Mouse (Mus musculus): ENCODE measurements at regions not wholly inside any gene's neighbourhood (a gene's known extent, or its start where the extent isn't known, plus 50 kb on each side); places are given as distances from the start of the nearest gene placed in this dataset.

DNA sequence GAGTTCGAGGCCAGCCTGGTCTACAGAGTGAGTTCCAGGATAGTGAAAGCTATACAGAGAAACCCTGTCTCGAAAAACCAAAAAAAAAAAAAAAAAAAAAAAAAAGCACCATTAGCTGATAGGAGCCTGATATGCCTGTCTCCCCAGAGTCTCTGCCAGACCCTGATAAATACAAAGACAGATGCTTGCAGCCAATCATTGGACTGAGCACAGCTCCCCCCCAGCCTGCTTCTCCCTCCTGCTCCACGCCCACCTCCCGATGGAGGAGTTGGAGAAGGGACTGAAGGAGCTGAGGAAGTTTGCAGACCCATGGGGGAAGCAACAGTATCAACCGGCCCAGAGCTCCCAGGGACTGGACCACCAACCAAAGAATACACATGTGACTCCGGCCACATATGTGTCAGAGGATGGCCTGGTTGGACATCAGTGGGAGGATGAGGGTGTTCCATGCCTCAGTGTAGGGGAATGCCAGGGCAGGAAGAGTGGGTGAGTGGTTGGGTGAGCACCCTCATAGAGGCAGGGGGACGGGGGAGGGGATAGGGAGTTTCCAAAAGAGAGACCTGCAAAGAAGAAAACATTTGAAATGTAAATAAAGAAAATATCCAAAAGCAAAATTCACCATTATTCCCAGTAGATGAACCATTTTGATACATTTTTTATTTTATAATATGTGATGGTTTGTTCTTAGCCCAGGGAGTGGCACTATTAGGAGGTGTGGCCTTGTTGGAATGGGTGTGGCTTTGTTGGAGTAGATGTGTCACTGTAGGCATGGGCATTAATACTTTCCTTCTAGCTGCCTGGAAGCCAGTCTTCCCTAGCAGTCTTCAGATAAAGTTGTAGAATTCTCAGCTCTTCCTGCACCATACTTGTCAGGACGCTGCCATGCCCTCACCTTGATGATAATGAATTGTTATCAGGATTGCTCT is 71.8 kb upstream of the Cop1 start:
- H3K27ac ChIP-seq = no peak overlapping the region
- H3K4me3 ChIP-seq = no peak overlapping the region
- DNase-seq (ENCODE audit: low spot score in 2 of 2) = no peak
- no peak for TF ChIP-seq CTCF (conservative IDR thresholded peaks at IDR 0.05)

DNA sequence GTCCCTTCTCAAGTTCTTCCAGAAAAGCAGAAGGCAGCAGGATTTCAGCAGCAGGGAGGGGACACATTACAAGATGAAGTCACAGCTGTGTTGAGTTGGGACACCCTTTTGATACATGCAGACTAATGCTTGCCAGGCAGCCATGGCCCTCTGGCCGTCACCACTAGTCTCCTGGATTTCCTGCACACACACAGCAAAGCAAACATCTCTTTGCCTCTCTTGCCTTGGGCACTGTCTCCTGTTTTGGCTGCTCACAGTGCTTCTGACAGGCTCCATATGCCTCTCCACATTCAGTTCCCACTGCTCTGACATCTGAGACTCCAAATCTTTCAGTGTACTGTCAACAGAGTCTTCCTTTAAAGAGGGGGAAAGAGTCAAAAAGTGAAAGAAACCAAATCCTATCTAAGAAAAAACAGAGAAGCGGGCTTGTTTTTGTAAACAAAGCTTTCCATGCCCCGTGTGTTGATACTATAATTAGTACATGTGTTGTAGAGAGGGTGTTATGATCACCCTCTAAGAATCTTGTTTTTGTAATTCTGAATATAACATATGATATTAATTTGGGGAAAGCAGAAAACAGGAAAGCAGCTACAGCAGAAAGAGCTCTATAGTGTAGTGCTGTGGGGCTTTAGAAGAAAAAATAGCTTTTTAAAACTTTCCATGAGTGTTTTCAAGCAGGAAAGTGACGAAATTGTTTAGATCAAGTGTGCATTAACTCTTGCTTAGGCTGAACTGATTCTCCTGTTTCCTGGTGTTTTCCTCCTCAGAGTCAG is 68.8 kb upstream of the Cop1 start:
- no peak overlapping the region for H3K27ac ChIP-seq
- DNase-seq (ENCODE audit: low spot score in 2 of 2) = peak in 1 of 2 experiments; percentile 25
- no peak for TF ChIP-seq CTCF (conservative IDR thresholded peaks at IDR 0.05)

DNA sequence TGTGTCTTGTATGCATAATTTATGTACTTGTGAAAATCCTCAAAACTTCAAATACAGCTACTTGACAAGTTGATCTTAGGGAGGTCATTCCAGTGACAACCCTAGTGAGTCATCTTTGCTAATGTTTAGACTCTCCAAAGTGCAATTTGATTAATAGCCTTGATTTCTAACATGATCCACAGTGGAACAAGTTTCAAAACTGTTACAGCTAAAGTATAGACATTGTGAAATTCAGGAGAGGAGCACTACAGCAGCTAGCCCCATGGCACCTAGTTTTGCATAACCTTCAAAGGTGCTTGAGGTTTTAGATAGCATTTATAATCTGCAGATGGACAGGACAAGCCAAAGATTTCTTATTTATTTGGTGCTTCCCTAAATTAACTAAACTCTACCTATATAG is 50.1 kb upstream of the Cop1 start:
- no peak overlapping the region for H3K4me3 ChIP-seq
- H3K27ac ChIP-seq = no peak overlapping the region
- no peak for TF ChIP-seq CTCF (conservative IDR thresholded peaks at IDR 0.05)
- DNase-seq (ENCODE audit: low spot score in 2 of 2) = no peak

More for the DNA sequence above, 68.8 kb upstream of the Cop1 start:
- no peak overlapping the region for H3K4me3 ChIP-seq
